Mouse (Mus musculus) limb, embryonic 13.5 days (tissue): Measurements from ENCODE around the gene Ror2. TPM values are rescaled to one million over a fixed set of nuclear protein-coding genes. Genes with fewer than 3 reads are reported as not detected.

Experiments used
- ATAC-seq: fragments of 200-750 bp; cut with Nextera tagmentation; 2 replicates; pipeline ENCODE4 v1.8.0; 2017; ENCODE audit warnings: low read depth, moderate number of reproducible peaks, moderate TSS enrichment; ENCODE audit not compliant: low FRiP score
- H3K27ac ChIP-seq: fragments of 300-500 bp; sonication (generic); 2 replicates; pipeline ENCODE4 v1.5.1; 2015; ENCODE audit warnings: inconsistent platforms, mild to moderate bottlenecking, moderate library complexity
- H3K27me3 ChIP-seq: fragments of 300-500 bp; sonication (generic); 2 replicates; pipeline ENCODE4 v1.6.1; 2015; ENCODE audit warnings: mild to moderate bottlenecking, inconsistent platforms
- H3K36me3 ChIP-seq: fragments of 300-500 bp; sonication (generic); 2 replicates; pipeline ENCODE4 v1.6.1; 2015; ENCODE audit warnings: inconsistent platforms, mild to moderate bottlenecking, moderate library complexity
- H3K4me1 ChIP-seq: fragments of 300-500 bp; sonication (generic); 2 replicates; pipeline ENCODE4 v1.6.1; 2015; ENCODE audit warnings: inconsistent platforms
- H3K4me2 ChIP-seq: fragments of 300-500 bp; sonication (generic); replicated peaks from 2 replicates; pipeline ENCODE4 v1.6.1; 2015; ENCODE audit warnings: inconsistent platforms, mild to moderate bottlenecking, moderate library complexity
- H3K4me3 ChIP-seq: fragments of 300-500 bp; sonication (generic); 2 replicates; pipeline ENCODE4 v1.5.1; 2015; ENCODE audit warnings: moderate library complexity, mild to moderate bottlenecking, inconsistent platforms
- H3K9ac ChIP-seq: fragments of 300-500 bp; sonication (generic); 2 replicates; pipeline ENCODE4 v1.6.1; 2015; ENCODE audit warnings: mild to moderate bottlenecking, inconsistent platforms
- H3K9me3 ChIP-seq: fragments of 300-500 bp; sonication (generic); 2 replicates; pipeline ENCODE4 v1.6.1; 2016; ENCODE audit warnings: inconsistent platforms
- WGBS: fragments of 180-500 bp; shearing (Covaris S2); methylation state at CpG from one replicate; pipeline ENCODE4 v1.1.7; 2015; 5-methylcytosine and 5-hydroxymethylcytosine counted together
- polyA plus RNA-seq: library from polyadenylated mRNA; unstranded; fragments of >200 nt; fragmentation: Nextera tagmentation; extraction: Ambion mirVana; gene quantifications from 2 replicates; pipeline ENCODE4 v1.2.1, GENCODE M21; 2015

Gene Ror2
- polyA plus RNA-seq, 1 experiment from 2014 or later, result 25.7 TPM

DNA sequence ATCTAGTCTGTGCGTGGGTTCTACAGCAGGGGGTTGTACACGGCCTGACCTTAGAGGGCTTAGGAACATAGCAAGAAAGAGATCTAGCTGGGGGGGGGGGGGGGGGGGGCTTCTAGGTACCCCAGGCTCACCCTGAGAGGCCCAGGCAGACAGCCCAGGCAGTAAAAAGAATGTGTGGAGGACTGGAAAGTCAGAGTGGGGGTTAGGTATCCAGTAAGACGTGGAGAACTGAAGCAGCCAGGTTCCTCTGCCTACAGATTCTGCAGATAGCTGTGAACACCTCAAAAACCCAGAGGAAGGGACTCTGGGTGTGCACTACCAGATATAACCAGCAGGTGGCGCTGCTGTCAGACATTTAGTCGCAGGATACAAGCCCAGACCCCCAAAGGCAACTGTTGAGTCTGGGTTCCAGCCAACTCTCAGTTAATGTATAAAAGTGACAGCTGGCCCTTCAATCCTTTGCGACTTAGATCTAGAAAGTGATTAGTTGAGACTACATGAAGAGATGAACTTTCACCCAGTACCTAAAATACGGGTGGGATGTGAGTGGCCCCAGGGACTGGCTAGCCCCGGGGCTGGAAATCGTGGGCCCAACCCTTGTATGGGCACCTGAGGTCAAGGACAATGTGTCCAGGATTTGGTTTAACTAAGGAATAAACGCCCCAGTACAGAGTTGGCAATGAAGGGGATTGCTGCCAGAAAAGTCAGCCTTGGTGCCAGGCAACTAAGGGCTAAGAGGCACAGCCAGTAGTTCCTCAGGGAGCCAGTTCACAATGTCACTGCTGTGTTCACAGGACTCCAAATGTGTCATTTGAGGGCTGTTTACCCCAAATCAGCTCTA lies 166.1 kb downstream of the Ror2 start:
- no peaks in the 10 kb centered on the region for H3K27me3 ChIP-seq
- no peaks in the 10 kb centered on the region for H3K9me3 ChIP-seq
- no peak overlapping the region for H3K4me3 ChIP-seq
- peaks cover 24% of the 10 kb centered on the region for H3K4me1 ChIP-seq
- no peak overlapping the region for H3K9ac ChIP-seq
- no peak overlapping the region for H3K27ac ChIP-seq
- H3K36me3 ChIP-seq, result peaks cover 47% of the 10 kb centered on the region
- H3K4me2 ChIP-seq, result no peak overlapping the region
- ATAC-seq, result peak; percentile 46; the same call in 1 of the 2 replicates
- 23% methylated on average over 10 of the region's 10 CpGs for WGBS

DNA sequence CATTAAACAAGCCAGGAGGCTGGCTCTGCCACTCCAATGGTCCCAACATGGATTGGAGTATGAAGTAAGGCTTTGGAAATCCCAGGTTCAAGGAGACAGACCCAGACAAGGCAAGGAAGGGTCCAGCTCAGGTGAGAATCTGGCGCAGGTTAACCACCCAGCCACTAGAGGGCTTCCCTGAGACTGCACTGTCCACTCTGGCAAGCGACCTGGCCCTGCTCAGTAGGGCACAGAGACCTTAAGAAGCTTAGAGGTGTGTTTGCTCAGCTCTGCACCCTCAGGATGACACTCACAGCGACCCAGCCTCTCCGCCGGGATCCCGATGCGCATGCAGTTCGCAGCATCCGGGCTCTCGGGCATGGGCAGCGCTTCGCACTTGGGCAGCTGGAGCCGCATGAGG lies 167.5 kb downstream of the Ror2 start:
- H3K27ac ChIP-seq, result no peak overlapping the region
- no peak overlapping the region for H3K4me2 ChIP-seq
- WGBS, result 90% methylated on average over 13 of the region's 13 CpGs
- no peak overlapping the region for H3K9ac ChIP-seq
- peaks cover 48% of the 10 kb centered on the region for H3K36me3 ChIP-seq
- H3K4me1 ChIP-seq, result peaks cover 24% of the 10 kb centered on the region
- no peaks in the 10 kb centered on the region for H3K27me3 ChIP-seq
- no peak for ATAC-seq
- no peak overlapping the region for H3K4me3 ChIP-seq
- H3K9me3 ChIP-seq, result no peaks in the 10 kb centered on the region

DNA sequence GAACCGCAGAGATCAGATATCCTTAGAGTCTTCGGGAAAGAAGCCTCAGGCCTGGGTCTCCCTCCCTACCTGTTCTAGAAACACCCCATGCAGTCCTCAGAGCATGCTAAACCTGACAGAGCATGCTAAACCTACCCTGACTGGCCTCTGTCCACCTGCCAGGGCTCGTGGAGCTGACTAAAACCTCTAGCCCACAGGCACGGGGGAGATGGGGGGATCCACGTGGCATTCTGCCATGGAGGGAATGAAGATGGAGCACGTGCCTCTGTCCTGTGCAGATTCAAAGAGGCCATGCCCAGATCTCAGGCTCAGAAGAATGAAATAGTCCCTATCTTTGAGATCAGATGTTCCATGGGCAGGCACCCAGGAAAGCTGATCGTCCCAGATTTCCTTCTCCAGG lies 168.0 kb downstream of the Ror2 start:
- Histone ChIP-seq H3K9ac (no peak overlapping the region), H3K27ac (no peak overlapping the region), H3K4me3 (no peak overlapping the region), H3K36me3 (peaks cover 50% of the 10 kb centered on the region), H3K9me3 (no peaks in the 10 kb centered on the region), H3K4me2 (no peak overlapping the region), H3K4me1 (peaks cover 24% of the 10 kb centered on the region), H3K27me3 (no peaks in the 10 kb centered on the region)
- 93% methylated on average over 7 of the region's 7 CpGs for WGBS
- no peak for ATAC-seq

DNA sequence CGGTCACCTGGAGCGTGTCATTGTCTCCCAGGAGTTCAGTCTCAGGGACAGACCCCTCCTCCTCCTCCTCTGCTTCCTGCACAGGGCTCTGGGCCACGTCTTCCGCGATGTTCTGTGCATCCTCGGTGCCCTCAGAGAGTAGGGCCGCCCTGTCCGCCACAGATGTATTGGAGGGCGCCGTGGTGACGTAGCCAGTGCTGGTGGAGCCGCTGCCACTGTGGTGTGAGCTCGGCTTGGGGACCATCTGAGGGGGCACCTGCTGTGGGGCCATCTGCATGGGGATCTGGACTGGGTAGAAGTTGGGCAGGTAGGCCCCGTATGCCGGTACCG lies 175.7 kb downstream of the Ror2 start:
- Histone ChIP-seq H3K36me3 (peaks cover 47% of the 10 kb centered on the region), H3K4me1 (peaks cover 6% of the 10 kb centered on the region), H3K27me3 (no peaks in the 10 kb centered on the region), H3K27ac (0 out of 2 replicates have a peak overlapping the region, but pooled peaks have one; percentile 10), H3K9me3 (no peaks in the 10 kb centered on the region), H3K4me2 (peak overlapping the region; percentile 43; the same call in 1 of the 2 replicates), H3K4me3 (no peak overlapping the region), H3K9ac (no peak overlapping the region)
- WGBS, result 84% methylated on average over 16 of the region's 16 CpGs
- ATAC-seq, result peak; percentile 18; the same call in 1 of the 2 replicates

DNA sequence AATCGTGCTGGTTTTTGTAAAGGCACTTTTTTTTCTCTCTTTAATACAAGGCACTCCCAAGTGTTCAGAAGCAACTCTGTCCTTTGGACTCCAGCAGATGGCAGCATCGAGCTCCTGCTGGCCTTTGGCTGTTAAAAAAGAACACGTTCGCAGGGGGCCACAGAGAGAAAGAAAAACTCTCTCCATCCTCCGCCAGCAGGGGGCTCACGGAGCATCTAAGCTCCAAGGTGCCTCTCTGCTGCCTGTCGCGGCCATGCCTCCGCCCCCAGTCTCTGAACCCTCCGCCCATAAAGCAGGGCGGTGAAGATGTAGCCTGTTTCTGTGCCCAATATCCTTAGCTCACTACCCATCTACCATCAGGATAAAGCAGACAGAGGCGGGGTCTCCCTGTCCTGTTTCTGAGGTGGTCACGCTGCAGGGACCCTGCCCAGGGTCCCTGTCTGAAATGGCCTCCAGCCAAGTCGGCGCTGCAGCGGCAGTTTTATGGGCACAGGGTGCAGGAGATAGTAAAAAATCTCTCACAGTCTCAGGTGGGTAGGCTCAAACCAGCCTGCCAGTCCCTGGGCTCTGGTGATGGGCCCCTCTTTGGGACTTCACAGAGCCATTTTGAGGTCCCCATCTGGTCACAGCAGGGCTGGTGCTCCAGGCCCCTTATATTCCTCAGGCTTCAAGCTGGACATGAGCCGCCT lies 176.2 kb downstream of the Ror2 start:
- ATAC-seq, result peak; percentile 79; the same call in 1 of the 2 replicates
- Histone ChIP-seq H3K4me1 (peaks cover 6% of the 10 kb centered on the region), H3K9me3 (no peaks in the 10 kb centered on the region), H3K9ac (no peak overlapping the region), H3K36me3 (peaks cover 43% of the 10 kb centered on the region), H3K27ac (peak overlapping the region; percentile 10; the same call in 1 of the 2 replicates), H3K4me3 (no peak overlapping the region), H3K27me3 (no peaks in the 10 kb centered on the region), H3K4me2 (peak overlapping the region; percentile 43)
- WGBS, result 12% methylated on average over 17 of the region's 17 CpGs

DNA sequence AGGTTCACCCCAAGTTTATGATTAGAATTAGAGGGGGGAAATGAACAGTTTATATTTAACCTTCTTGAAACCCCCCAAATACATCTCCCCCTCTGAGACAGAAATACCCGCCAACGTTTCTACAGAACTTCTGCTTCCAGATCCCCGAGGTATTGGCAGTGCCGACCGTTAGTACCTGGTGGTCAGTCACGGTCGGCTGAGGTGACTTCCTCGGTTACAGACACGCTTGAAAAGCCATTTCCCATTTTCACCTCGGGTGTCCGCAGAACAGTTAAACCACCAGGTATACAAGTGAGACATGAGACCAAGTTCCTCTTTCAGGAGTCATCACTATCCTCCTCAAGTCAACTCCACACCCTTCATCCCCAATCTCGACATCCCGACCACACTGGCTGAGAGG lies 179.2 kb downstream of the Ror2 start:
- H3K9me3 ChIP-seq, result no peaks in the 10 kb centered on the region
- H3K9ac ChIP-seq, result no peak overlapping the region
- ATAC-seq, result no peak
- no peak overlapping the region for H3K4me2 ChIP-seq
- no peak overlapping the region for H3K4me3 ChIP-seq
- H3K4me1 ChIP-seq, result peaks cover 10% of the 10 kb centered on the region
- H3K36me3 ChIP-seq, result peaks cover 31% of the 10 kb centered on the region
- no peak overlapping the region for H3K27ac ChIP-seq
- WGBS, result 89% methylated on average over 13 of the region's 13 CpGs
- no peaks in the 10 kb centered on the region for H3K27me3 ChIP-seq

- WGBS, result 64% methylated on average over 17 of the region's 17 CpGs
- no peak overlapping the region for H3K27ac ChIP-seq
- no peak overlapping the region for H3K4me2 ChIP-seq
Observed at GRCm38 (mm10) chr13:53099771-53100682, 185.9 kb downstream of the Ror2 start.

DNA sequence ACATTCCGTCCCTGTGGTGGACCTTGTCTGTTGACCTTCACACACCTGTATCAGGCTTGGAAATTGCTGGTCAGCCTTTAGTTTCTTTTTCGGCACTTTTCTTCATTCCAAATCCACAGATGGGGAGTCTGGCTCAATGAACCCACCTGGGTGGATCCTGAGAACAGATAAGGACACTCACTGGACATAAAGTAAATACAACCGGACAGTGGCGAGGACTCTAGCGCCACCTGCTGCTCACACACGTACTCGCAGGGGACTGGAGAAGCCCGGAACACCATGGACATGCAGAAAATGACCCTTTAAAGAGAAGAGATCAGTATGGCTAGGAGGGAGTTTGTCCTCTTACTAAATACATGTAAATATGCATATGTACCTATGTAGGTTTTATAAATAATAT lies 189.3 kb downstream of the Ror2 start:
- H3K9ac ChIP-seq, result no peak overlapping the region
- no peaks in the 10 kb centered on the region for H3K36me3 ChIP-seq
- no peak overlapping the region for H3K27ac ChIP-seq
- H3K27me3 ChIP-seq, result peaks cover 10% of the 10 kb centered on the region; the same call in 1 of the 2 replicates
- no peaks in the 10 kb centered on the region for H3K9me3 ChIP-seq
- 17% methylated on average over 8 of the region's 8 CpGs for WGBS
- no peak overlapping the region for H3K4me2 ChIP-seq
- H3K4me1 ChIP-seq, result peaks cover 10% of the 10 kb centered on the region; the same call in 1 of the 2 replicates
- no peak overlapping the region for H3K4me3 ChIP-seq
- ATAC-seq, result no peak

More at GRCm38 (mm10) chr13:53099771-53100682, 185.9 kb downstream of the Ror2 start:
- Histone ChIP-seq H3K9ac (no peak overlapping the region), H3K9me3 (no peaks in the 10 kb centered on the region), H3K36me3 (no peaks in the 10 kb centered on the region), H3K4me3 (no peak overlapping the region), H3K27me3 (peaks cover 10% of the 10 kb centered on the region; the same call in 1 of the 2 replicates), H3K4me1 (peaks cover 7% of the 10 kb centered on the region)
- no peak for ATAC-seq

DNA sequence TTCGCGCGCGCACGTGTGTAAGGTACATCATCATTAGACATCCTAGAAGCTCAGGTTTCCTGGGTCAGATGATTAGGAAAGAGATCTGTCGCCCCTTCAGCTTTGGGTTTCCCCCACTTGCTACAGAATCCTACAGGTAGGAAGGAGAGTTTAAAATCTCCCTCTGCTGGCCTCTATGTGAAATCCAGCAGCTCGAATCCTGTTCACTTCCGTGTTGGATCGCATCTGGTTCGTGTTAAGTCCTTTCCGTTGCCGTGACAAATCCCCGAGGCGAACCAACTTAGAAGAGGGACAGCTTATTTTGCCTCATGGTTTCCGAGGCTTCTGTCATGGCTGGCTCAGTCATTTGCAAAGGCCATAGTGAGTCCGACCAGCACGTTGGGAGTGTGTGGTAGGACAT lies 190.7 kb downstream of the Ror2 start:
- Histone ChIP-seq H3K27me3 (peaks cover 10% of the 10 kb centered on the region; the same call in 1 of the 2 replicates), H3K4me1 (peaks cover 10% of the 10 kb centered on the region; the same call in 1 of the 2 replicates), H3K27ac (no peak overlapping the region), H3K9ac (no peak overlapping the region), H3K4me2 (no peak overlapping the region; the same call in 1 of the 2 replicates), H3K9me3 (no peaks in the 10 kb centered on the region), H3K36me3 (no peaks in the 10 kb centered on the region), H3K4me3 (no peak overlapping the region)
- 37% methylated on average over 17 of the region's 17 CpGs for WGBS
- ATAC-seq, result no peak

DNA sequence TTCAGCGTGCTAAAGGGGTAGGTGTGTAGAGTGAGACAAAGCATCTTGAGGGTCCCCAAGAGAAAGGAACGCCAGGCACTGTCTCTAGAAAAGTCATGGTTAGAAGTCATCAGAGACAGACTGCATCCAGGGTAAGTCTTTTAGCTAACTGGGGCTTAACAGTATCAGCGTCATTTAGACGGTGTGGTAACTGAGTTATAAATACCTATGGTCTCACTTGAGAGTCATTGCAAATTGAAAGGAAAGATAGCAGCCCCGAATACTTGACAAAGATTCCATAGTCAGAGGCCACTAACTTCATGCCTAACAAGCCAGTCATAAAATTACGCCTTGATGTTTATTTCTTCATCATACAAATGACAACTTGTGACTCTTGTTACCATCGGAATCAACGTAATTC lies 191.3 kb downstream of the Ror2 start:
- no peak for ATAC-seq
- Histone ChIP-seq H3K9ac (no peak overlapping the region), H3K4me1 (peaks cover 10% of the 10 kb centered on the region; the same call in 1 of the 2 replicates), H3K27ac (no peak overlapping the region), H3K4me2 (no peak overlapping the region), H3K9me3 (no peaks in the 10 kb centered on the region), H3K27me3 (peaks cover 10% of the 10 kb centered on the region; the same call in 1 of the 2 replicates), H3K4me3 (no peak overlapping the region), H3K36me3 (no peaks in the 10 kb centered on the region)
- 64% methylated on average over 8 of the region's 8 CpGs for WGBS

DNA sequence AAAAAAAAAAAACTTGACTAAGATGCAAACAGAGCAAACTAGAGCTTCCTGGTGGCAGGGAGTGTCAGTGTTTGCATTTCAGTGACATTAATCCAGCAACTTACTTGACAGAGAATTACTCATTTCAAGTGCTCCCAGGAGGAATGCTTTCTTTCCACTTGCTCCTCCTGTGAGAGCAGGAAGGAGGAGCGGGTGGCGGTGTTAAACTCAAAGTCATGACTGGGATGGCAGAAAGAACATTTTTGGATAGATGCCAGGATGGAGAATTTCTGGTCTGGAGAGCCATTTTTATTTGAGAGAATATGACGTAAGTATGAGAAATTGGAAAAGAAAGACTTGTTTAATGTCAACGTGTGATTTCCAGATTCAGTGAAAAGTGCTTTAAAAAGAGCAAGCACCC lies 192.5 kb downstream of the Ror2 start:
- no peaks in the 10 kb centered on the region for H3K36me3 ChIP-seq
- ATAC-seq, result no peak

More for the DNA sequence above, 192.5 kb downstream of the Ror2 start:
- WGBS, result 66% methylated on average over 4 of the region's 4 CpGs
- Histone ChIP-seq H3K4me1 (peaks cover 14% of the 10 kb centered on the region), H3K9ac (no peak overlapping the region), H3K4me2 (no peak overlapping the region), H3K27me3 (peaks cover 8% of the 10 kb centered on the region; the same call in 1 of the 2 replicates), H3K9me3 (no peaks in the 10 kb centered on the region), H3K27ac (no peak overlapping the region), H3K4me3 (no peak overlapping the region)
